Mouse (Mus musculus) adrenal gland, adult 18-20 months (tissue): Measurements from ENCODE around the gene Mum1. TPM values are rescaled to one million over a fixed set of nuclear protein-coding genes. Genes with fewer than 3 reads are reported as not detected.
A peak's percentile ranks its signal among the peaks of the same experiment; 100 is the strongest.

Experiments used
- DNase-seq, 2 experiments: peaks; one replicate each; pipeline ENCODE4 v3.0.0; 2021 to 2022; ENCODE audit warnings: low spot score in 2 of 2
- total RNA-seq, 2 experiments: library from RNA; stranded (reverse); gene quantifications; 1 replicate in 1 of 2; 2 replicates in 1 of 2; pipeline ENCODE4 v1.2.3; 2021

Gene Mum1
- total RNA-seq, 2 experiments from 2014 or later = 17.4 to 18.4 TPM

DNA sequence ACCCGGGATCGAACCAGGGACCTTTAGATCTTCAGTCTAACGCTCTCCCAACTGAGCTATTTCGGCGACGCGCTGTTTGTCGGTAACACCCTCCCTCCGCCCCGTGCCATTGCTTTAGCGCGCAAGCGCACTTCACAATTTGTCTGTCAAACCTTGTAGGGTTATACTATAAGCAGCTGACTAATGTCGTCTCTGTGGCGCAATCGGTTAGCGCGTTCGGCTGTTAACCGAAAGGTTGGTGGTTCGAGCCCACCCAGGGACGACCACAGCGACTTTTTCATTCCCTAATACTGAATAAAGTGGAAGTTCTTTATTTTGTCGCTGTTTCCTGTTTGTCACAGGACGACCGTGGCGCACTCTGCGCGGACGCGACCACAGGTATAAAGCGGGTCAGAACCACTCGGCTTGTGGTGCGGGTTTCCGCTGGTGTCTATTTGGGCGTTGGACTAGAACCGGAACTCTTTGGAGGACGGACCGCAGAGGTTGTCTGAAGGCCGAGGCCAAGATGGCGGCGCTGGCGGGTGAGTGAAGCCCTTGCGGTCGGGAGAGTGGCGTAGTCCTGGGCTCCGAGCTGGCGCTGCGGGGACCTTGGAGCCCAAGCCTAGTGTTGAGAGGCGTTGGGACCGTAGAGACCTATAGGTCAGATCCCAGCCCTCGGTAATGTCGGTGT is 22.9 kb downstream of the Mum1 start, which contains the start of gene Ndufs7:
TSS of gene Ndufs7 (plus strand) at position 151 of the 670 bp plus-strand sequence.
- DNase-seq = peak; percentile 94 to 97

DNA sequence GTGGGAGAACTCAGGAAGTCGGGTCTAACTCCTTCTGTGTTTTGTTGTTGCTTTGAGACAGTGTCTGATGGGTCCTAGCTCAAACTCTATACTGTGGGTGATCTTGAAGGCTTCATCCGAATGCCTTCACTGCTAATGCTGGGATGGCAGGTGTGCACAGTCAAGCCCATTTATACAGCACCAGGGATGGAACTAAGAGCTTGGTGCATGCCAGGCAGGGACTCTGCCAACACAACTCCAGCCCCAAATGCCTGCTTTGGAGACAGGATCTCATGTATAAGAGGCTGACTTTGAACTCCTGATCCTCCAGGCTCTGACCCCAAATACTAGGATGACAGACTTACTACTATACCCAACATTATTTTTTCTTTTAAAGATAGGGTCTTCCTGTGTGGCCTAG is 23.8 kb downstream of the Mum1 start:
- no peak for DNase-seq

DNA sequence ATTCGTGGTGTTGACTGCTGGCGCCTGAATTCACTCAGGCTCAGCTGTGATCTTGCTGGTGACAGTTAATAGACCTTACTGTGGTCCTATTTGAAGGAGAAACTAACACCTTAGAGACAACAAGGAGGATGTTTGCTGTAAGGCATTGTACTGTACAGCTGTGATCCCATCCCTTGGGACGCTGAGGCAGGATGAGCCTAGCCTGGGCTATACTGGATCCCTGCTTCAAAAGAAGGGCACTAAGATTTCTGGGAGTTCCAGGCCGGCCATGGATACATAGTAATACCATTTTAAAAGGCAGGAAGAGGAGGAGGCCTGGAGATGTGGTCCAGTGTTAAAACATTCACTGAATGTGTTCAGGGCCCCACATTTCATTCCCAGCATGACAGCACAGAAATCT is 24.3 kb downstream of the Mum1 start:
- DNase-seq = no peak

DNA sequence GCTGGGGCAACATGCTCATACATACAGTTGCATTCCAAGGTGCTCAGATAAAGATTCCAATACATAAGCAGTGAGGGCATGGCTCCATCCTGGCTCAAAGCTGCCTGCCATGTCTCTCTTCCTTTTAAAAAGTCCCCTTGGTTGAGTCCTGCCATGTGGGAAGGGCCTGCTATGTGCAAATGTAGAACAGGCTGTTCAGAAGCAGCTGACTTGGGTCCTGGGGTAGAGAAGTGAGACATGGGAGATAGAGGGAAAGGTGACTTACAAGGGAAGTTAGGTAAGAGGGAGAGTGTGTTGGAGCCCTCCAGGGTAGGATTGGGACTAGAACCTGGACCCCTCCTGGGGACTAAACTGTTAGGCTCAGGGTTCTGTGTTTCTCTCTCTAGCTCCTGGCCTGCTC is 25.8 kb downstream of the Mum1 start:
- no peak for DNase-seq

DNA sequence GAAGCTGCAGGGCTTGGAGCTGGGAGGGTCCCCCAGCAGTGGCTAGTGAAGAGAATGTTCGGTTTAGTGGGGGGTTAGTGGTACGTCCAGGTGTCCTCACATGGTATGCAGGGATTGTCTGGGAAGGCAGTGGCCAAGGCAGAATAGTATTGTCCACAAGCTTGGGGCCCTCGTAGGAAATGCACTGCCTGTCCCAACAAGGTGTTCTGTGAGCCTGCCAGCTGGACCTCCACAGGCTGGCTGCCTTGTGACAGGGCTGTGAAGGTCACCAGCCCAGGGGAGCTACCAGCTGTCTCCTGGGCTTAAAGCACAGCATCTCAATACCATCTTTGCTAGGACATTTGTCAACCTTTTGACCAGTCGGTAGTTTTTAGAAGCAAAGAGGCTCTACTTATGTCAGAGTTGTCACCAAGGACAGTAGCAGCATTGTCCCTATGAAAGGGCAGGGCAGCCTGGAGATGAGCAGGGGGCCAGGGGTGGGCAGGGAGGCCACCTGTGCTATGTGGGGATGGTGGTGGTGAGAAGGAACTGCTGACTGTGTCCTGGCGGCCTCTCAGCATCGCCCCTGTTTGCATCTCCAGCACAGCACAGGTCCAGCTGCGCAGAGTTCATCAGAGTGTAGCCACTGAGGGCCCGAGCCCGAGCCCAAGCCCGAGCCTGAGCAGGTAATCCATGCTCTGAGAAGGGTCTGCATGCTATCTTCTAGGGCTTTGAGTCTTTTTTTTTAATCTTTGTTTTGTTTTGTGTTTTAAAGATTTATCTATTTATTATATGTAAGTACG is 26.4 kb downstream of the Mum1 start:
- no peak for DNase-seq

DNA sequence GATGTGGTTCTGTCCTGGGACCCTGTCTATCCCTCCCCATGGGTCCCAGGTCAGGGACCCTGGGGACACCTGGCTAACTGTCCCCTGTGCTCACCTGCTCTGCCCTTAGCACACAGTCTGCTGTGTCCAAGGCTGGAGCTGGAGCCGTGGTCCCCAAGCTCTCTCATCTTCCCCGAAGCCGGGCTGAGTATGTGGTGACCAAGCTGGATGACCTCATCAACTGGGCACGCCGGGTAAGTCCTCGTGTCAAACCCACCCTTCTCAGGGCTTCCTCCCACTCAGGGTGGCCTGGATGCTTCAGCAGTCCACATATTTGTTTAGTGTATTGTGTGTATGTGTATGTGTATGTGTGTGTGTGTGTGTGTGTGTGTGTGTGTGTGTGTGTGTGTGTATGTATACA is 27.3 kb downstream of the Mum1 start:
- no peak for DNase-seq

DNA sequence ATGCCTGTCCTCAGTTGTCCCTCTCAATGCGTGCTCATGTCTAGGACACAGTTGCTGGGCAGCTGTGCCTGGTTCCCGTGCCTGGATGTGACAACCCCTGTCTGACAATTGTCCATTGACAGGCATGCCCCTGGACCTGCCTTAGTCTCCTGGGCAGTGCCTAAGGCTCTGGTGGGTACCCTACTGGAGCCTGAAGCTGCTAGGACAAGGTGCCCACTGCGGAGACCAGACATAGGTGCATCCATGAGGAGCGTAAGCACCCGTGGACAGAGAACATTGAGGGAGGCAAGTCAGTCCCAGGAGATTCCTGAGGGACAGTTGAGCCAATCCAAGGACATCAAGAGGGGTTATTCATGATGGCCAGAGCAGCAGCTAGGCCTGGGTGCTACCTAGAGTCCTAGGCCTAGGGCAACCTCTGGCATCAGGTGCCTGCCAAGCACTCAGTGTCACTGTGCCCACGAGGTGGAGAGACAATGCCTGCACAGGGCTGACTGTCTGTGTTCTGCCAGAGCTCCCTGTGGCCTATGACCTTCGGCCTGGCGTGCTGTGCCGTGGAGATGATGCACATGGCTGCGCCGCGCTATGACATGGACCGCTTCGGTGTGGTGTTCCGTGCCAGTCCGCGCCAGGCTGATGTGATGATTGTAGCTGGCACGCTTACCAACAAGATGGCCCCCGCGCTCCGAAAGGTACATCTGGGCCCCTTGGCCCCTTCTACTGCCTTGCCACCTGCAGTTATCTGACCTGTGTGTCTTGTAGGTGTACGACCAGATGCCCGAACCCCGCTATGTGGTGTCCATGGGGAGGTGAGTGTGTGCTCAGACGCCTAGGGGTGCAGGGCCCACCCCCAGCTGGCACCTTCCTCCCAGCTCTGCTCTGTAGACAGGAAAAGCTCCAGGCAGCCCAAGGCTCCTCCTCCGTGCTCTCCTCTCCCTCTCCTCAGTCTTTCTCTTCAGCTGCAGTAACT is 28.4 kb downstream of the Mum1 start:
- DNase-seq = no peak

DNA sequence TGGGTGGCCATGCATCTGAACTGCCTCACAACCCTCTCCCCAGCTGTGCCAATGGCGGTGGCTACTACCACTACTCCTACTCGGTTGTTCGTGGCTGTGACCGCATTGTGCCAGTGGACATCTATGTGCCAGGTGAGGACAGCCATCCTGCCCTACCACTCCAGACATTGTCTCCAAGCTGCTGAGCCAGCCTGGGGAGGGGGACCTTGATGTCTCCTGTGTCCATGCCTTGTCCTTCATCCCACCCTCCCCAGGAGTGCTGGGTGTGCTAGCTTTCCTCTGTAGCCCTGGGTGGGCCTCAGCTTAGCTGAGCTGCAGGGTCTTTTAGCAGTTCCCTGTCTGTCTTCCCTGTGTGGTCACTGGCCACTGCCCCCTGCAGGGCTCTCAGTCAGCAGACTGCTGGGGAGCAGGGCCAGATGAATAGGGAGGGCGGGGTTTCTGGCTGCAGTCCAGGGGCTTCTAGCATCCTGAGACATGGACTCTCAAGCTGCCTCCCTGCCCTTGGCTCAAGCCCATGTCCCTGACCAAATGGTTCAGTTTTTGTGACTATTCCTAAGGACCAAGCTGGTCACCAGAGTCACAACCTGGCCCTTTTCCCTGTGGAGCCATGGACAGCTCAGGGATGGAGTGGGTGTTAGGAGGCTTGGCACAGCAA is 29.8 kb downstream of the Mum1 start:
- DNase-seq = peak in 1 of 2 experiments; percentile 44

DNA sequence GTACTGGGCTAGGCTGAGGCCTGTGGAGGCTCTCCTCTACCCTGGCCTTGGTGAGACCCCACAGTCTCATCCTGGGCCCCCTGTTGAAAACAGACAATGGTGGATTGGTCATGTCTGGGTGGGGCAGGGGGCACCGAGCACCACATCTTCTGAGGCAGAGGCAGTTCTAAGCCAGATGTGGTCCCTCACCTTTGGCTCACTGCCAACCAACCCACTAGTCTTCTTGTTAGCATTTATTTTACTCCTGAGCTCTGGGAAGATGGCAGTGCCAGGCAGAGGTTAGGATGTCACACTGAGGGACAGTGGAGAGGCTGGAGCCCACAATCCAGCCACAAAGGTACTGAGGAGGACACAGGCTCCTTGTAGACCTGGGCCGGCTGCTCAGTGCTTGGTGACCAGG is 31.7 kb downstream of the Mum1 start:
- DNase-seq = no peak

DNA sequence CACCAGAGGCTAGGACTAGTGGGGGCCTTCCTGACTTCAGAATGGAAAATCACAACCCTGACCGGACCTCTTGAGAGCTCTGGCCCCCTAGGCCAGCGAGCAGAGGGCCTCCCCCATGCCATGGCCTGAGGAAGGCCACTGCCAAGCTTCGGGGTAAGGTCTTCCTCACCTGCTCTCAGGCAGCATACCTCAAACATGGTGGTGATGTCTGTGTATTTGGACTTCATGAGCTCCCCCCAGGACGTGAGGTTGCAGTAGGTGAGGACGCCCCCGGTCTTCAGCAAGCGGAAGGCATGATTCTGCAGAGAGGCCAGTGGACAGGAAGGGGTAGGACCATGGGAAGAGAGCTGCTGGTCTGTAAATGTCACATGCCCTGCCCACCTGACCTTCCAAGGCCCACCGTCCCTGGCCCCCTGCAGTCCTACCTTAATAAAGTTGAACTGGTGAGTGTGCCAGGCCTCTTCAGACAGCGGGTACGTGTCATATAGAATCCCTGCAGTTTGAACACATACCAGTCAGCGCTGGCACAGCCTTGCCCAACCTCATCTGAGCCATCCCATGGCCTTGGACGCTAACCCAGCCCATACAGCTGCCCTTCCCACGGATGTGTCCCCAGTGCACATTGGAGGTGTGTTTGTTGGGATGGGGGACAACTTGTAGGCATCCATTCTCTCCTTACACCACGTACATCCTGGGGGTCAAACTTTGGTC is 32.7 kb downstream of the Mum1 start:
- DNase-seq = peak in 1 of 2 experiments; percentile 48

DNA sequence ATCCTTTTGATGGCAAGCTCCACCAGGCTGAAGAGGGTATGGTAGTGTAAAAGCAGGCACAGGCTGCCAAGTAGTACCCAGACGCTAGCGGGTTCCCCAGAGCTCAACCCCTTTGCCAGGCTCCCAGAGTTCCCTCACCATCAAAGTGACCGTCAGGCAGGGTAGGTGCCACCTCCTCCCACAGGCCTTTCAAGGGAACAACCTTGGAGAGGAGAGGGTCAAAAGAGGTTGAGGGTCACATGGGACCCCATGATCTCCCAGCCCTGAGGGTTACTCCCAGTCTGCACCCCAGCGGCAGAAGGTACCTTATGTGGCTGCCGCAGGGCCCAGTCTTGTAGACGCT is 33.2 kb downstream of the Mum1 start:
- DNase-seq = no peak

DNA sequence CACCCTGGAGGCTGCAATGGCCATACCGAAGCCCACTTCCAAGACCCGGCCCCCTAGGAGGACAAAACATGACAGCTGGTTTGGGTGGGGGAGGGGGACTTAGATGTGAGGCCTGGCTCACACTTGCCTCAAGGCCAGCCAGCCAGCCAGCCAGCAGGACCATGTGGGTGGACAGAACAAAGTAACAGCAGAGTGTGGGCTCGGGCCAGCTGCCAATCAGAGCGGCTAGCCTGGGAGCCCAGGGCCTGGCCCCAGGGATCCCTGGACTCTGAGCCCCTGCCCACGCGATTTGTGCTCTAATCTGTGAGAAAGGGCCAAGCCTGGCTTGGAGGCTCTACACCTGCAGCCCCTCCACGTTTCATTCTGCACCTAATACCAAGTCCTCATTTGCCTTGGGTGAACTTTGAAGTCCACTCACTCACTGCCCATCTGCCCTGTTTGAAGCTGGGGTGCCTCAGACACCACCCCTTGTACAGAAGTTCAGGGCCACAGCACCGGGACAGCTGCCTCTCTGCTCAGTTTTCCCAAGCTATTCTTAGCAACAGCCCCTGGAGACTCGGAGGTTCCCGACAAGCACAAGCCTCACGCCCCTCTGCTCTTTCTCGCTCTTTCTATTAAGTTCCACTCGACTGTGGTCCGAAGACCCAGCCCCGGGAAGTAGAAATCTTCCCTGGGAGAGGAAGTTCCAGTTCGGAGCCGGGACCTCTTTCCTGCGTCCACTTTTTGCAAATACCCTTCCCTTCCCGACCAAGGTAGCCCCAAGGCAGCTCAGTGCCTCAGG is 33.8 kb downstream of the Mum1 start:
- DNase-seq = peak; percentile 62 to 67

DNA sequence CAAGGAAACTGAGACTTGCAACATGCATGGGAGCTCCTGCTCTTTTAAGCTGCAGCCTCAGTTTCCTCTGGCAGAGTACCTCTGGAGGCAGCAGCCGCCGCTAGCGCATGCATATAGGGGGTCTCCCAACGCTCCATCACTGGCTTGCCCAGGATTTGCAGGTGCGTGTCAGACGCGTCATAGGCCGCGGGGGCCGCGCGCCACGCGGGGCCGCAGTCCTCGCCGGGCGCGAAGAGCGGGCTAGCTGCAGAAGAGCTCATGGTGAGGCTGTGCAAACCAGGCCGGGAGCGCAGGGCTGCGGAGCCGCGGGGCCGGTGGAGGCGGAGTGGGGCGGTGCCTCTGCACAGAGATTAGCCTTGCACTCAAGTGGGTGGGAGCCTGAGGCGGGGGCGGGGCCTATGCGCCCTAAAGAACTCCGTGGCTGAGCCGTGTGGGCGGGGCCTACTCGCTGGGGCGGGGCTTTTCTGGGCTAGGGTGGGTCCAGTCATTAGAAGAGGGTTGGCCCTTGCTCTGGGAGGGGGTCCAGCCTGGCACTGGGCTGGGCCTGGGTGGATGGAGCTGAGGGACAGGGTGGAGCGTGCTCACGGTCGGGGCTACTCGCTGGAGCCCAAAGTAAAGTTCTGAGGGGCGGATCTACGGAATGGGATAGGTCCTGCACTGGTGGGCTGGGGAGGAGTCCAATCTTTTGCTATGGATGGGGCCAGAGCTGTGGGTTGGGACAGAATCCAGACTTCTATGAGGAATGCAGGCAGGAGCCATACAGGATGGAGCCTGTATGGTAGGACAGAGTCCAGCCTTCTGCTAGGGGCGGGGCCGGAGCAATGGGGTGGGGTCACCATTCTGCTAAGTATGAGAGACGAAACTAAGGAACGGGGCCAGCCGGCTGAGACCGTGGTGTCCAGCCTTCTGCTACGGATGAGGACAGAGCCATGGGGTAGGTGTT is 34.7 kb downstream of the Mum1 start, which contains the start of the genes Gamt and Dazap1:
TSS of gene Gamt (minus strand) at position 371 of the 943 bp plus-strand sequence.
TSS of gene Dazap1 (plus strand) at position 845 of the 943 bp plus-strand sequence.
- DNase-seq = peak; percentile 97

DNA sequence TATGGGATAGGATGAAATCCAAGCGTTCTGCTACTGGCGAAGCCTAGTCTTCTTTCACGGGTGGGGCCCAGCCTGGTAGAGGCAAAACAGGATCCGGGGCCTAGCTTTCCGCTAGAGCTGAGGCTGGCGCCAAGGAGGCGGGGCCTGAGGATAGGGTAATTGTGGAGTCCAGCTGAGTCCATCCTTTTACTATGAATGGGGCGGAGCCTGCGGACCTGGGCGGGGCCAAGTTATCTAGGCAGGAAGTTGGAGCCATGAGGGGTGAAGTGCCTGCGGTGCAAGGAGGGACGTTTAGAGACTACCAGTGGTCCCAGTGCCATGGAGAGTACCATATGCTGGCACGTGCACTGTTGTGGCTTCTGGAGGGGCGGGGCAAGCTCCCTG is 35.3 kb downstream of the Mum1 start:
- DNase-seq = peak; percentile 94

DNA sequence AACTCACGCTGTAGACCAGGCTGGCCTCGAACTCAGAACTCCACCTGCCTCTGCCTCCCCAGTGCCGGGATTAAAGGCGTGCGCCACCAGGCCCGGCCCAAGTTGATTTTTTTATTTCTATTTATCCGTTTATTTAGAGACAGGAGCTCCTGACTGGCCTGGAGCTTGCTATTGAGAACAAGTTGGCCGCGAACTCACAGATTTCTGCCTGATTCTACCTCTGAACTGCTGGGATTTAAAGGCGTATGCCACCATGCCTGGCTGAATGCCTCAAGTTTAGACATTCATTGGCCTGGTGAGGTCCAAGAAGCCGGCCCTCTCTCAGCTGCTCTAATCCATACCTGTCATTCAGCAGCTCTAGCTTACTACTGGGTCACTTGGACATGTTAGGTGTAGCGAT is 35.9 kb downstream of the Mum1 start:
- no peak for DNase-seq

DNA sequence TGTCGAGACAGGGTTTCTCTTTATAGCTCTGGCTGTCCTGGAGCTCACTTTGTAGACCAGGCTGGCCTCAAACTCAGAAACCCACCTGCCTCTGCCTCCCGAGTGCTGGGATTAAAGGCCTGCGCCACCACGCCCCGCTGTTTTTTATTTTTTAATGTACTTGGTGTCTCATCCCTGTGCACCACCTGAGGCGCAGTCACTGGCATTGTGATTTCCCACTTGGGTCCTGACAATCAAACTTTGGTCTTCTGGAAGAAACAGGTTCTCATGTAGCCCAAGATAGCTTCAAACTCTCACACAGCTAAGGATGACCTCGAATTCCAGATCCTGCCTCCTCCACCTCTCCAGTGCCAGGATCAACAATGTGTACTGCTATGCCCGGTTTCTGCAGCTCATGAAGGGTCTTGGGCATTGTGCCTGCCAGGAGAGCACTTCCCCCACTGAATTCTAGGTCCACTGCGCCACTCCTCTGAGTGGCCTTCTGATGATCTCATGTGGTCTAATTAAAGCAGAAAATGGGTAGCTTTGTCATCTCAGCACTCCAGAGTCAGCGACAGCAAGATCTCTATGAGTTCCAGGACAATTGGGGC is 36.6 kb downstream of the Mum1 start:
- no peak for DNase-seq

DNA sequence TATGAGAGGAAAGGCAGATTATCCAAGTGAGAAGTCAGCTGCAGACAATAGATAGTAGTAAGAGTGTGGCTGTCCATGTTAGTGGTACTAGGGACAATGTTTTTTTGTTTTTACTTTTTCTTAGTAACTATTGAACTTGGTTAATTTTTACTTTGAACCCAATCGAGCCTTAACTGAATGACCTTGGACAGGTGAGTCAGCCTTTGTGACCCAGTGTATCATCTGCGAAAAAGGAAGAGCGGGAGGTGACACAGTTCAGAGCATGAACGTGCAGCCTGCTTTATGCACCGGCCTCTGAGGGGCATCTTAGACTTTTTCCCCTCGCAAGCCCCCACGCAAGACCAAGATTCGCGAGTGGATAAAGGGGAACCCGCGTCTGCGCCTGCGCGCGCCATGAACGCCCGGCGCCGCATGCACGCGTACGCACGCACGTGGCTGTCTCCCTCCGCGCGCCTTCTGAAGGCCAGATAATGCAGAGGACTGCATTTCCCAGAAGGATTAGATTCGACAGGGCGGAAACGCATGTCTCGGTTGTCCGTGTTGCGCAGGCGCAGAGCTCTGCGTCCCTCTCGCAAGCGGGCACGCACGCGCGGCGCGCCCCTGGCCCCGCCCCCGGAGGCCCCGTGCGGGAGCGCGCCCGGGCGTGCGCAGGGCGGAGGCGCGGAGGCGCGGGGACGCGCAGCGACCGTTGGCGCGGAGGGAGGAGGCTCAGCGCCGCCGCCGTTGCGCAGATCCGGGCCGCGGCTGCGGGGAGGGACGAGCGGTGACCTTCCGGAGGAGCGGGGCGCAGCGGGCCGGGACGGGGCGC is 38.3 kb downstream of the Mum1 start:
- peak; percentile 97 to 99 for DNase-seq
